Mouse (Mus musculus) heart, postnatal 0 days (tissue): ENCODE results near the gene Col4a2. TPM values are rescaled to one million over a fixed set of nuclear protein-coding genes. Genes with fewer than 3 reads are reported as not detected.

Experiments used
- ATAC-seq: fragments of 200-750 bp; cut with Nextera tagmentation; 2 replicates; pipeline ENCODE4 v1.8.0; 2017; ENCODE audit warnings: low read depth, moderate number of reproducible peaks, moderate library complexity; ENCODE audit not compliant: insufficient read depth
- DNase-seq: peaks from one replicate; pipeline ENCODE4 v3.0.0-alpha.2; 2016; ENCODE audit warnings: low spot score
- H3K27ac ChIP-seq: fragments of 300-500 bp; sonication (generic); 2 replicates; pipeline ENCODE4 v1.5.1; 2014; ENCODE audit warnings: low read depth, mild to moderate bottlenecking
- H3K27me3 ChIP-seq: fragments of 300-500 bp; sonication (generic); 2 replicates; pipeline ENCODE4 v1.6.1; 2014; ENCODE audit warnings: low read length, mixed read lengths; ENCODE audit not compliant: control insufficient read depth, insufficient read depth
- H3K36me3 ChIP-seq: fragments of 300-500 bp; sonication (generic); replicated peaks from 2 replicates; pipeline ENCODE4 v1.6.1; 2014; ENCODE audit warnings: low read length, mixed read lengths; ENCODE audit not compliant: control insufficient read depth, insufficient read depth
- H3K4me1 ChIP-seq: fragments of 300-500 bp; sonication (generic); 2 replicates; pipeline ENCODE4 v1.6.1; 2014; ENCODE audit warnings: antibody characterized with exemption; ENCODE audit not compliant: control insufficient read depth, insufficient read depth
- H3K4me2 ChIP-seq: fragments of 300-500 bp; sonication (generic); 2 replicates; pipeline ENCODE4 v1.6.1; 2014; ENCODE audit warnings: low read depth, mild to moderate bottlenecking, low read length, moderate library complexity
- H3K4me3 ChIP-seq: fragments of 300-500 bp; sonication (generic); 2 replicates; pipeline ENCODE4 v1.5.1; 2014; ENCODE audit warnings: low read depth, low read length
- H3K9ac ChIP-seq: fragments of 300-500 bp; sonication (generic); replicated peaks from 2 replicates; pipeline ENCODE4 v1.6.1; 2014; ENCODE audit warnings: low read depth, low read length, mixed read lengths
- H3K9me3 ChIP-seq: fragments of 300-500 bp; sonication (generic); replicated peaks from 2 replicates; pipeline ENCODE4 v1.6.1; 2016; ENCODE audit warnings: low read length; ENCODE audit not compliant: control insufficient read depth
- CTCF ChIP-seq: IDR thresholded peaks from 2 replicates; pipeline ENCODE4 v1.5.1; 2016; ENCODE audit warnings: antibody characterized with exemption, control low read depth, low read depth
- EP300 ChIP-seq: IDR thresholded peaks from 2 replicates; pipeline ENCODE4 v1.6.1; 2016; ENCODE audit warnings: antibody characterized with exemption, low read depth
- WGBS: fragments of 180-500 bp; shearing (Covaris S2); extraction: QIAGEN DNeasy Blood & Tissue Kit; methylation state at CpG from one replicate; pipeline ENCODE4 v1.1.7; 2014; 5-methylcytosine and 5-hydroxymethylcytosine counted together
- polyA plus RNA-seq: library from polyadenylated mRNA; unstranded; fragments of >200 nt; fragmentation: Nextera tagmentation; extraction: Ambion mirVana; gene quantifications from 2 replicates; pipeline ENCODE4 v1.2.1, GENCODE M21; 2015
- total RNA-seq: library from RNA; depleted of rRNA; stranded (reverse); fragments of >200 nt; gene quantifications from 2 replicates; pipeline ENCODE4 v1.2.3, GENCODE M21; 2014; ENCODE audit warnings: low replicate concordance

The Col4a2 gene
- total and polyA plus RNA-seq, 2 experiments from 2014 or later: 98.5 to 315 TPM

- Histone ChIP-seq H3K27ac (peak overlapping the region; percentile 97), H3K27me3 (no peaks in the 10 kb centered on the region), H3K9ac (no peak overlapping the region), H3K4me2 (no peak overlapping the region), H3K9me3 (no peaks in the 10 kb centered on the region), H3K4me1 (peaks cover 79% of the 10 kb centered on the region), H3K36me3 (peaks cover 5% of the 10 kb centered on the region; the same call in 1 of the 2 replicates), H3K4me3 (no peak overlapping the region)
- WGBS: 48% methylated on average over 4 of the region's 4 CpGs
- no peak for TF ChIP-seq CTCF
- no peak for TF ChIP-seq EP300
- ATAC-seq (no peak), DNase-seq (no peak)
These were observed 22.6 kb downstream of the Col4a2 start for GRCm38 (mm10) chr8:11335238-11335637.

GRCm38 (mm10) chr8:11336346-11336745 lies 23.7 kb downstream of the Col4a2 start:
- Histone ChIP-seq H3K4me2 (no peak overlapping the region), H3K4me3 (no peak overlapping the region), H3K27ac (no peak overlapping the region), H3K4me1 (peaks cover 79% of the 10 kb centered on the region), H3K36me3 (peaks cover 5% of the 10 kb centered on the region; the same call in 1 of the 2 replicates), H3K9me3 (no peaks in the 10 kb centered on the region), H3K27me3 (no peaks in the 10 kb centered on the region), H3K9ac (no peak overlapping the region)
- no peak for ATAC-seq
- DNase-seq: no peak
- TF ChIP-seq CTCF (no peak), EP300 (no peak)
- 87% methylated on average over 5 of the region's 5 CpGs for WGBS

GRCm38 (mm10) chr8:11337642-11338041 lies 25.0 kb downstream of the Col4a2 start:
- no peak overlapping the region for H3K27ac ChIP-seq
- TF ChIP-seq CTCF (no peak), EP300 (no peak)
- no peak overlapping the region for H3K4me3 ChIP-seq
- DNase-seq (no peak), ATAC-seq (no peak)
- no peaks in the 10 kb centered on the region for H3K27me3 ChIP-seq
- 85% methylated on average over 10 of the region's 10 CpGs for WGBS
- no peaks in the 10 kb centered on the region for H3K9me3 ChIP-seq
- H3K36me3 ChIP-seq: peaks cover 5% of the 10 kb centered on the region; the same call in 1 of the 2 replicates
- H3K4me1 ChIP-seq: peaks cover 79% of the 10 kb centered on the region
- H3K4me2 ChIP-seq: no peak overlapping the region
- no peak overlapping the region for H3K9ac ChIP-seq

- Histone ChIP-seq H3K9me3 (no peaks in the 10 kb centered on the region), H3K4me1 (peaks cover 79% of the 10 kb centered on the region), H3K27me3 (no peaks in the 10 kb centered on the region), H3K9ac (no peak overlapping the region), H3K4me2 (no peak overlapping the region), H3K36me3 (peaks cover 5% of the 10 kb centered on the region; the same call in 1 of the 2 replicates), H3K27ac (0 out of 2 replicates have a peak overlapping the region, but pooled peaks have one; percentile 32), H3K4me3 (no peak overlapping the region)
- 76% methylated on average over 9 of the region's 9 CpGs for WGBS
- TF ChIP-seq CTCF: no peak
- no peak for TF ChIP-seq EP300
- DNase-seq: no peak
- no peak for ATAC-seq
These were observed 25.9 kb downstream of the Col4a2 start for GRCm38 (mm10) chr8:11338507-11338906.

GRCm38 (mm10) chr8:11340310-11341110 lies 27.9 kb downstream of the Col4a2 start:
- H3K9me3 ChIP-seq: no peaks in the 10 kb centered on the region
- peak; percentile 61 for DNase-seq
- H3K4me3 ChIP-seq: no peak overlapping the region
- peaks cover 5% of the 10 kb centered on the region; the same call in 1 of the 2 replicates for H3K36me3 ChIP-seq
- H3K4me1 ChIP-seq: peaks cover 71% of the 10 kb centered on the region
- ATAC-seq: peak; percentile 85
- no peaks in the 10 kb centered on the region for H3K27me3 ChIP-seq
- H3K4me2 ChIP-seq: no peak overlapping the region
- peak overlapping the region; percentile 47 for H3K27ac ChIP-seq
- TF ChIP-seq CTCF (no peak), EP300 (no peak)
- 29% methylated on average over 12 of the region's 12 CpGs for WGBS
- no peak overlapping the region for H3K9ac ChIP-seq
